Mouse (Mus musculus): ENCODE measurements around the gene Ntrk1.

DNA sequence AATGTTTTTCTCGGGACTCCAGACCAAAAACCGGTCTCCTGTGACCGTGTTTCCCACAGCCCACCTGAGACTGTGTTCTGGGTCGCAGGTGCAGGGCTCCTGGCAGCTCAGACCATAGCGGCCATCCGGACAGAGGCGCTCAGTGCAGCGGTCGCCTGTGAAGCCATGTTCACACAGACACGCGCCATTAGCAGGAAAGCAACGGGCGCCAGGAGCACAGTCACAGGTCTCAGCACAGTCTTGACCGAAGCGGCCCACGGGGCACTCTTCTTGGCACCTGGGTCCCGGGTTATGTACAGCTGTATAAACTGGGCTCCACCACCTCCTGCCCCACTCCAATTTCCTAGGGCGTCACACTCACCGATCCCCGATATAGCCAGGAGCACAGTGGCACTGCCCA is 38.5 kb downstream of the Ntrk1 start:
- TF ChIP-seq POLR2A (IDR thresholded peaks at IDR 0.05; ENCODE audit: insufficient read depth, low read depth, low read length) (no peak), CTCF (IDR thresholded peaks at IDR 0.05) (no peak)

Measured in heart, adult 2 months (tissue).